Mouse (Mus musculus) myocyte (in vitro differentiated cells): ENCODE data around the gene Gm45623. TPM values are rescaled to one million over a fixed set of nuclear protein-coding genes. Genes with fewer than 3 reads are reported as not detected.

ENCODE experiments used
- H3K27me3 ChIP-seq: one replicate; pipeline ENCODE4 v1.6.1; 2011; ENCODE audit not compliant: control insufficient read depth, insufficient read depth, insufficient read length
- H3K36me3 ChIP-seq: one replicate; pipeline ENCODE4 v1.6.1; 2011; ENCODE audit not compliant: control insufficient read depth, insufficient read depth
- H3K4me2 ChIP-seq: one replicate; pipeline ENCODE4 v1.6.1; 2011; ENCODE audit warnings: low read depth, control low read depth
- H3K4me3 ChIP-seq: one replicate; pipeline ENCODE4 v1.5.1; 2011; ENCODE audit warnings: mild to moderate bottlenecking, control low read depth, moderate library complexity
- H3K79me2 ChIP-seq: one replicate; pipeline ENCODE4 v1.6.1; 2011; ENCODE audit not compliant: control insufficient read depth, insufficient read depth
- H3ac ChIP-seq: one replicate; pipeline ENCODE4 v1.6.1; 2011; ENCODE audit not compliant: control insufficient read depth, insufficient read length
- CEBPB ChIP-seq: IDR thresholded peaks from 2 replicates; pipeline ENCODE4 v1.6.1; 2011; ENCODE audit warnings: mild to moderate bottlenecking, moderate library complexity; ENCODE audit not compliant: poor library complexity, insufficient read depth, severe bottlenecking
- E2F4 ChIP-seq: IDR thresholded peaks from one replicate; pipeline ENCODE4 v1.6.1; 2011; ENCODE audit warnings: mild to moderate bottlenecking, control low read depth, moderate library complexity; ENCODE audit not compliant: insufficient read depth
- MAX ChIP-seq: IDR thresholded peaks from one replicate; pipeline ENCODE4 v1.6.1; 2011; ENCODE audit warnings: low read depth, mild to moderate bottlenecking, control low read depth
- MYOD1 ChIP-seq, 3 experiments: IDR thresholded peaks; one replicate each; pipeline ENCODE4 v1.6.1; 2011; ENCODE audit warnings: control low read depth in 2 of 3, low read depth in 2 of 3, mild to moderate bottlenecking in 2 of 3, moderate library complexity in 1 of 3; ENCODE audit not compliant: insufficient read length in 2 of 3, control insufficient read depth in 1 of 3
- MYOG ChIP-seq, 3 experiments: IDR thresholded peaks; one replicate each; pipeline ENCODE4 v1.6.1; 2011; ENCODE audit warnings: control low read depth in 2 of 3, low read depth in 2 of 3, mild to moderate bottlenecking in 2 of 3; ENCODE audit not compliant: insufficient read length in 2 of 3, control insufficient read depth in 1 of 3, insufficient read depth in 1 of 3
- POLR2A ChIP-seq: IDR thresholded peaks from one replicate; pipeline ENCODE4 v1.6.1; 2011; ENCODE audit warnings: low read depth, mild to moderate bottlenecking, control low read depth, moderate library complexity; ENCODE audit not compliant: insufficient read length
- POLR2AphosphoS2 ChIP-seq: IDR thresholded peaks from one replicate; pipeline ENCODE4 v1.6.1; 2011; ENCODE audit warnings: low read depth, control low read depth; ENCODE audit not compliant: insufficient read length
- REST ChIP-seq: IDR thresholded peaks from one replicate; pipeline ENCODE4 v1.6.1; 2011; ENCODE audit warnings: mild to moderate bottlenecking, control low read depth, moderate library complexity; ENCODE audit not compliant: insufficient read depth, insufficient read length
- SRF ChIP-seq: IDR thresholded peaks from one replicate; pipeline ENCODE4 v1.6.1; 2011; ENCODE audit warnings: low read depth; ENCODE audit not compliant: control insufficient read depth, insufficient read length
- TCF12 ChIP-seq: IDR thresholded peaks from one replicate; pipeline ENCODE4 v1.6.1; 2011; ENCODE audit warnings: mild to moderate bottlenecking, control low read depth; ENCODE audit not compliant: poor library complexity, insufficient read depth, severe bottlenecking
- TCF3 ChIP-seq: IDR thresholded peaks from one replicate; pipeline ENCODE4 v1.6.1; 2011; ENCODE audit warnings: low read depth, control low read depth; ENCODE audit not compliant: insufficient read length
- USF1 ChIP-seq: IDR thresholded peaks from one replicate; pipeline ENCODE4 v1.6.1; 2011; ENCODE audit warnings: low read depth, mild to moderate bottlenecking, control low read depth, moderate library complexity
- polyA plus RNA-seq: library from polyadenylated mRNA; unstranded; fragments of >200 nt; fragmentation: generic; extraction: Trizol; gene quantifications from one replicate; pipeline ENCODE4 v1.2.1, GENCODE M21; 2012; ENCODE audit warnings: missing spikeins

Gene Gm45623
- polyA plus RNA-seq, 1 experiment = not detected

GRCm38 (mm10) chr13:56782621-56783020 is 29.0 kb upstream of the Gm45623 start:
- Histone ChIP-seq H3K4me3 (no peak overlapping the region), H3K36me3 (no peaks in the 10 kb centered on the region), H3K27me3 (peaks cover 38% of the 10 kb centered on the region), H3K79me2 (no peaks in the 10 kb centered on the region), H3ac (no peak overlapping the region), H3K4me2 (no peak overlapping the region)
- no peak for TF ChIP-seq MAX
- no peak for TF ChIP-seq CEBPB
- TF ChIP-seq USF1 = no peak

- no peaks in the 10 kb centered on the region for H3K36me3 ChIP-seq
- no peak overlapping the region for H3ac ChIP-seq
- peaks cover 38% of the 10 kb centered on the region for H3K27me3 ChIP-seq
- no peaks in the 10 kb centered on the region for H3K79me2 ChIP-seq
- no peak overlapping the region for H3K4me2 ChIP-seq
- H3K4me3 ChIP-seq = no peak overlapping the region
- no peak for TF ChIP-seq TCF12
- no peak for TF ChIP-seq E2F4
- no peak for TF ChIP-seq MAX
- no peak for TF ChIP-seq POLR2A
- no peak for TF ChIP-seq TCF3
- TF ChIP-seq CEBPB = no peak
- no peak for TF ChIP-seq POLR2AphosphoS2
- no peak for TF ChIP-seq REST
- TF ChIP-seq MYOG (IDR thresholded peaks at IDR 0.05; ENCODE audit: control insufficient read depth in 1 of 3, insufficient read depth in 1 of 3, insufficient read length in 2 of 3, low read depth in 2 of 3) = no peak
- TF ChIP-seq SRF = no peak
- no peak for TF ChIP-seq MYOD1 (IDR thresholded peaks at IDR 0.05; ENCODE audit: control insufficient read depth in 1 of 3, insufficient read length in 2 of 3, low read depth in 2 of 3)
- no peak for TF ChIP-seq USF1
Observed at GRCm38 (mm10) chr13:56781697-56782096, 28.1 kb upstream of the Gm45623 start.

GRCm38 (mm10) chr13:56780746-56781469 is 27.3 kb upstream of the Gm45623 start:
- H3K79me2 ChIP-seq = no peaks in the 10 kb centered on the region
- peaks cover 38% of the 10 kb centered on the region for H3K27me3 ChIP-seq
- TF ChIP-seq REST (no peak), POLR2AphosphoS2 (no peak), SRF (no peak), TCF3 (no peak), TCF12 (no peak), MAX (no peak), CEBPB (no peak), MYOG (IDR thresholded peaks at IDR 0.05; ENCODE audit: control insufficient read depth in 1 of 3, insufficient read depth in 1 of 3, insufficient read length in 2 of 3, low read depth in 2 of 3) (no peak), MYOD1 (IDR thresholded peaks at IDR 0.05; ENCODE audit: control insufficient read depth in 1 of 3, insufficient read length in 2 of 3, low read depth in 2 of 3) (no peak), E2F4 (no peak), USF1 (no peak), POLR2A (no peak)
- H3K4me2 ChIP-seq = no peak overlapping the region
- no peak overlapping the region for H3ac ChIP-seq
- no peak overlapping the region for H3K4me3 ChIP-seq
- no peaks in the 10 kb centered on the region for H3K36me3 ChIP-seq

DNA sequence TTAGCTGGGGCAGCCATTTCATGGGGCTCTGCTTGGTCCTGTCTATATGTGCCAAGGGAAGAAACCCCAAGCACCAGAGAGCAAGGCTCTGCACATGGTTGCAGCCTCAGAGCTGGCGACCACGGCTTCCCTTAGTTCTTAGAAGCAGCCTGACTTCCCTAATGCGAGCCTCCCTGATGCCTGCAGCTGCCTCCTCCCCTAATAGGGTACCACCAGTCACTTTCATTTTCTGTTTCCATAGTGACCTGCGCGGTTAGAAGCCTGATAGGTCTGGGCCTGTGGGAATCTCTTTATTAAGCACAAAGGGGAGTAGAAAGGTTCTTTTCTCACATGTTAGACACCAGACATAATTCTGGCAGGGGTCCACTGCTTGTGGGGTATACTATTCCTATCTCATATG is 20.7 kb upstream of the Gm45623 start:
- Histone ChIP-seq H3K36me3 (no peaks in the 10 kb centered on the region), H3K4me2 (no peak overlapping the region), H3K27me3 (peaks cover 10% of the 10 kb centered on the region), H3ac (no peak overlapping the region), H3K4me3 (no peak overlapping the region), H3K79me2 (no peaks in the 10 kb centered on the region)
- TF ChIP-seq MAX (no peak), MYOG (IDR thresholded peaks at IDR 0.05; ENCODE audit: control insufficient read depth in 1 of 3, insufficient read depth in 1 of 3, insufficient read length in 2 of 3, low read depth in 2 of 3) (no peak), MYOD1 (IDR thresholded peaks at IDR 0.05; ENCODE audit: control insufficient read depth in 1 of 3, insufficient read length in 2 of 3, low read depth in 2 of 3) (no peak), USF1 (no peak), TCF12 (no peak), TCF3 (no peak), CEBPB (no peak)

DNA sequence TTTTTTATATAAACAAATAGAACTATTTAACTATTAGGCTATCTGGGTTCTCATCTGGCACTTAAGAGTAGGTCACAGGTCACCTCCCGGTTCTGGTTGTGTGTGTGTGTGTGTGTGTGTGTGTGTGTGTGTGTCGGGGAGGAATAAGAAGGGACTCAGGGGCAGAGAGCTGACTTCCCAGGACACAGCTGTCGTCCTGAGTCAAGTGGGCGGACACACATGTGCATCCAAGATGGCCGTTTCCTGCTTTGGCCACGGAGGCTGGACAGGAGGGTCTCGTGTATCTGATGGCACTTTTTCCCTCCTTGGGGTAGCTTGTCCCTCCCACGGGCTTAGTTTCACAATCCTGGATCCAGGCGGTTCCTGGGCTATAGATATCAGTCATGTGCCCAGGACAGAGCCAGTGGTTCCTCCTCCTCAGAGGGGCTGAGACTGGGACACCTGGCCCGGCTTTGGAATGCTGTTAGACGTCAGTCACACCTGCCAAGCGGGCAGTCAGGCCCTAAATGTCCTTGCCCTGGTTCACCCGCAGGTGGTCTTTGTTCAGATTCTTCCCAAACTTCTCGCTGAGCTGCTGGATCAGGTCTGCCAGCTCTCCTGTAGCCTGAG is 19.7 kb upstream of the Gm45623 start:
- Histone ChIP-seq H3K79me2 (no peaks in the 10 kb centered on the region), H3K36me3 (no peaks in the 10 kb centered on the region), H3K27me3 (peaks cover under 1% of the 10 kb centered on the region), H3K4me2 (no peak overlapping the region), H3K4me3 (no peak overlapping the region), H3ac (no peak overlapping the region)
- no peak for TF ChIP-seq TCF3
- peak in 1 of 3 experiments; percentile 49 for TF ChIP-seq MYOG (IDR thresholded peaks at IDR 0.05; ENCODE audit: control insufficient read depth in 1 of 3, insufficient read depth in 1 of 3, insufficient read length in 2 of 3, low read depth in 2 of 3)
- no peak for TF ChIP-seq MAX
- no peak for TF ChIP-seq SRF
- TF ChIP-seq REST = no peak
- TF ChIP-seq MYOD1 (IDR thresholded peaks at IDR 0.05; ENCODE audit: control insufficient read depth in 1 of 3, insufficient read length in 2 of 3, low read depth in 2 of 3) = peak in 2 of 3 experiments; percentile 73 to 79
- TF ChIP-seq USF1 = no peak
- no peak for TF ChIP-seq CEBPB
